9 mouse cellular contexts compared by ENCODE assay signal in the genomic region with DNA sequence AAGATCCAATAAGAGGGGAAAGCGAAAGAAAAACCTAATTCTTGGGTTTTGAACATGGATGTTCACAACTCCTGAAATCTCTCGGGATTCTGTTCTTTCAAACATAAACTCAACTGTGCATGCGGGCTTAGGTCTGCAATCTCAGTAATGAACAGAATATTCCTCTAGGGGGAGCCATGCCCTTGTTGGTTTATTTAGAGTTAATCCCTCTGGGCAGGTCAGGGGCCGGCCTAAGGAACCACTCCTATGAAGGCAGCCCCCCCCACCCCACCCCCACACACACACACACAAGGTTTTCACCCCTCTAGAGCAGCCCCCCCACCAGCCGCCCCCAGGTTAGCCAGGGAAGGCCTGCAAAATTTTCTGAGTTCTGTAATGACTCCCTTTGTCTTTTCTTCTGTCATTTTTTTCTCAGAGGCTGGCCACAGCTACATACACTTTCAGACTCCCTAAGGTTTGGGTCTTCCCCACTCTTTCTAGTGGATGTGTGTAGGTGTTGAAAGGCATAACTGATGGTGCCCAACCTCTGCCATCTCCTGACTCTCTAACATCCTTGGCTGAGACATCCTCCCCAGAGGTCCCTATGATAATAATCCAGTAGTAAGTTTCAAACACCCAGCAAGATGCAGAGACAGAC. TPM values are rescaled to one million over a fixed set of nuclear protein-coding genes. Genes with fewer than 3 reads are reported as not detected.
DNase-seq lines count a peak whose midpoint lies in the region; ATAC-seq and TF ChIP-seq lines count a peak whose summit lies in the region.
"Had no signal": no experiment of that assay in that cellular context is flagged by ENCODE, and none has a peak within 500 bp of the region (broad histone marks: within the 10 kb centered on the region; RNA-seq: fewer than 3 reads in every experiment).

No protein-coding gene starts in this region.

- H3K4me3 ChIP-seq in midbrain, embryonic 11.5 days (ENCODE audit: low read depth, low read length) = no peak overlapping the region
- no peak overlapping the region for H3K4me3 ChIP-seq in midbrain, embryonic 16.5 days (ENCODE audit: low read depth, low read length)
- no peak overlapping the region for H3K4me3 ChIP-seq in limb, embryonic 14.5 days (replicated peaks; ENCODE audit: low read length)
- H3K4me3 ChIP-seq: stomach, embryonic 15.5 days had no signal

- ATAC-seq in midbrain, embryonic 11.5 days (ENCODE audit: low FRiP score) = peak; percentile 79
- no peak for ATAC-seq in midbrain, embryonic 16.5 days
- no peak for ATAC-seq in limb, embryonic 14.5 days (ENCODE audit: low FRiP score, low read depth)

- no peak for TF ChIP-seq POLR2A in limb, embryonic 14.5 days (IDR thresholded peaks at IDR 0.05; ENCODE audit: borderline replicate concordance, extremely low read depth, insufficient read depth, insufficient read length)

- H3K27me3 ChIP-seq in midbrain, embryonic 11.5 days (ENCODE audit: control insufficient read depth, insufficient read depth, low read length) = no peaks in the 10 kb centered on the region
- no peaks in the 10 kb centered on the region for H3K27me3 ChIP-seq in midbrain, embryonic 16.5 days (ENCODE audit: control insufficient read depth, insufficient read depth, low read depth, low read length)
- no peaks in the 10 kb centered on the region for H3K27me3 ChIP-seq in limb, embryonic 14.5 days (ENCODE audit: control insufficient read depth, insufficient read depth, low read length)
- H3K27me3 ChIP-seq: stomach, embryonic 15.5 days had no signal

- no peak overlapping the region for H3K4me2 ChIP-seq in midbrain, embryonic 11.5 days
- no peak overlapping the region for H3K4me2 ChIP-seq in midbrain, embryonic 16.5 days (ENCODE audit: low read length)
- no peak overlapping the region for H3K4me2 ChIP-seq in limb, embryonic 14.5 days (replicated peaks; ENCODE audit: low read depth, low read length, severe bottlenecking)
- H3K4me2 ChIP-seq: stomach, embryonic 15.5 days had no signal

- 26% methylated on average over 5 of the region's 5 CpGs for WGBS in midbrain, embryonic 11.5 days
- WGBS in midbrain, embryonic 16.5 days = 16% methylated on average over 5 of the region's 5 CpGs
- whole genome bisulfite sequencing in limb, embryonic 14.5 days = 21% methylated on average over 5 of the region's 5 CpGs

- H3K4me1 ChIP-seq in midbrain, embryonic 11.5 days (ENCODE audit: control insufficient read depth, insufficient read depth, low read length) = no peaks in the 10 kb centered on the region
- H3K4me1 ChIP-seq in midbrain, embryonic 16.5 days (ENCODE audit: control insufficient read depth, insufficient read depth, low read length) = no peaks in the 10 kb centered on the region
- H3K4me1 ChIP-seq in limb, embryonic 14.5 days (ENCODE audit: control insufficient read depth, insufficient read depth, low read length) = no peaks in the 10 kb centered on the region
- H3K4me1 ChIP-seq: stomach, embryonic 15.5 days had no signal

- no peaks in the 10 kb centered on the region for H3K36me3 ChIP-seq in midbrain, embryonic 11.5 days (ENCODE audit: control insufficient read depth, insufficient read depth, low read length)
- H3K36me3 ChIP-seq in midbrain, embryonic 16.5 days (ENCODE audit: control insufficient read depth, insufficient read depth, low read length) = no peaks in the 10 kb centered on the region
- H3K36me3 ChIP-seq in limb, embryonic 14.5 days (ENCODE audit: control insufficient read depth, insufficient read depth, low read length) = no peaks in the 10 kb centered on the region
- H3K36me3 ChIP-seq: stomach, embryonic 15.5 days had no signal

- H3K9me3 ChIP-seq in midbrain, embryonic 11.5 days (ENCODE audit: control insufficient read depth, low read length) = no peaks in the 10 kb centered on the region
- no peaks in the 10 kb centered on the region for H3K9me3 ChIP-seq in midbrain, embryonic 16.5 days (replicated peaks; ENCODE audit: control insufficient read depth, low read length, poor library complexity, severe bottlenecking)
- H3K9me3 ChIP-seq in limb, embryonic 14.5 days (ENCODE audit: control insufficient read depth, low read length) = no peaks in the 10 kb centered on the region
- H3K9me3 ChIP-seq: stomach, embryonic 15.5 days had no signal

- peak; percentile 65 to 71 for DNase-seq in cerebellum, postnatal 14 days
- no peak for DNase-seq in cerebellum, adult 11 months
- DNase-seq in midbrain, embryonic 11.5 days (ENCODE audit: low spot score, missing footprints) = peak; percentile 94
- DNase-seq in embryo, embryonic 11.5 days (ENCODE audit: low read depth, low spot score) = peak; percentile 51
- DNase-seq in limb, embryonic 14.5 days (ENCODE audit: low spot score) = peak; percentile 71
- DNase-seq in skeletal muscle tissue, adult 2 months (ENCODE audit: low read depth, low spot score) = peak; percentile 29
- DNase-seq in ovary, postnatal 10 days (ENCODE audit: low spot score) = no peak

- H3K27ac ChIP-seq in midbrain, embryonic 11.5 days (ENCODE audit: low read depth, low read length) = no peak overlapping the region
- no peak overlapping the region for H3K27ac ChIP-seq in midbrain, embryonic 16.5 days (ENCODE audit: low read length)
- H3K27ac ChIP-seq in limb, embryonic 14.5 days (replicated peaks; ENCODE audit: low read depth, low read length) = no peak overlapping the region
- H3K27ac ChIP-seq: stomach, embryonic 15.5 days had no signal

- H3K9ac ChIP-seq in midbrain, embryonic 11.5 days (ENCODE audit: low read length) = no peak overlapping the region
- no peak overlapping the region for H3K9ac ChIP-seq in midbrain, embryonic 16.5 days (ENCODE audit: low read depth, low read length)
- H3K9ac ChIP-seq in limb, embryonic 14.5 days (ENCODE audit: low read depth, low read length, severe bottlenecking) = no peak overlapping the region
- H3K9ac ChIP-seq: stomach, embryonic 15.5 days had no signal

RNA-seq across cellular contexts. Expression of a gene that starts 16.2 kb away (rescaled TPM):
- polyA plus RNA-seq in midbrain, embryonic 11.5 days (2014; fragmentation: Nextera tagmentation; extraction: Ambion mirVana) = 1.9 and 2.3 TPM in 2 replicates
- 10.4 and 11.0 TPM in 2 replicates for polyA plus RNA-seq in midbrain, embryonic 16.5 days (2015; fragmentation: Nextera tagmentation; extraction: Ambion mirVana)
- 1.6 and 2.2 TPM in 2 replicates for polyA plus RNA-seq in limb, embryonic 14.5 days (2012; rRNA removed)
- polyA plus RNA-seq in limb, embryonic 14.5 days (2014; fragmentation: Nextera tagmentation; extraction: Ambion mirVana) = 0.98 and 1.0 TPM in 2 replicates

Comparison
In these comparisons a context has a peak if more than half of its experiments do, and no peak if none do; other contexts are left out.
1. DNase-seq: peak in cerebellum, postnatal 14 days (2 of 2), midbrain, embryonic 11.5 days (single experiment), embryo, embryonic 11.5 days (single experiment), limb, embryonic 14.5 days (single experiment) and skeletal muscle tissue, adult 2 months (single experiment); none in cerebellum, adult 11 months (single experiment) and ovary, postnatal 10 days (single experiment).